In the genomic region with DNA sequence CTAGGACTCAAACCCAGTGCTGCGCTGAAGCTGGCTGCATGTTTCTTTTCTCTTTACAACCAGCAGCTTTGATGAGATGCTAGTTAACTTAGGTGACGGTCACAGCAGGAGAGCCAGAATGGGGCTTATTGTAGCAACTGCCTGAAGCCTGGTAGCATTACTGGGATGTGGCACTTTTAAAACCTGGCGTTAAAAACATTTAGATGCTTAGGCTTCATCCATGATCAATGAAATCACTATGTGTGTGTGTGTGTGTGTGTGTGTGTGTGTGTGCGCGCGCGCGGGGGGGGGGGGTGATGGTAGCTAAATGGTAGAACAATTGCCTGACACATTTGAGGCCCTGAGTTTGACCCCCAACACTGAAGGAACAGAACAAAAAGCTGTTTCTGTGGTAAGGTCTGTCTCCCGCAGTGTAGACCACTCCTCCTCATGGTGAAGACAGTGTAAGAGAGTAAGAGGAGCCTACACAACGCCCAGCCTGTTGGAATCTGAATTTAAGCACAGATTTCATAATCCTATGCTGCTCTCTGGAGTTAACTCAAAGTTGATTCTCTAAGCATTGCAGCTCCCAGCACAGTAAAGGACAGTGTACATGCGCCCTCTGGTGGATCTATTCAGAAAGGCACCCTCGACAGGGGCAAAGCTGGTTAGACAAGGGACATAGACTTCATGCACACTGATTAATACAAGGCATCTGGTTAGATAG, we compare ENCODE assay signal across 9 mouse cellular contexts. TPM values are rescaled to one million over a fixed set of nuclear protein-coding genes. Genes with fewer than 3 reads are reported as not detected.
DNase-seq lines count a peak whose midpoint lies in the region; ATAC-seq and TF ChIP-seq lines count a peak whose summit lies in the region.
"Had no signal": no experiment of that assay in that cellular context is flagged by ENCODE, and none has a peak within 500 bp of the region (broad histone marks: within the 10 kb centered on the region; RNA-seq: fewer than 3 reads in every experiment).

No protein-coding gene starts in this region.

- no peak overlapping the region for H3K27ac ChIP-seq in forebrain, embryonic 12.5 days
- H3K27ac ChIP-seq in heart, postnatal 0 days (ENCODE audit: low read depth): no peak overlapping the region
- H3K27ac ChIP-seq in liver, embryonic 14.5 days: no peak overlapping the region
- no peak overlapping the region for H3K27ac ChIP-seq in neural tube, embryonic 12.5 days

- peak; percentile 88 for ATAC-seq in forebrain, embryonic 12.5 days (ENCODE audit: low FRiP score)
- ATAC-seq in heart, postnatal 0 days (ENCODE audit: insufficient read depth, low read depth): peak; percentile 90
- ATAC-seq in liver, embryonic 14.5 days (ENCODE audit: insufficient read depth): peak; percentile 41
- ATAC-seq in neural tube, embryonic 12.5 days (ENCODE audit: low FRiP score, low read depth): peak; percentile 87

- no peaks in the 10 kb centered on the region for H3K27me3 ChIP-seq in E14TG2a.4 (ENCODE audit: insufficient read depth, low read length)
- H3K27me3 ChIP-seq in forebrain, embryonic 12.5 days: no peaks in the 10 kb centered on the region
- no peaks in the 10 kb centered on the region for H3K27me3 ChIP-seq in heart, postnatal 0 days (ENCODE audit: control insufficient read depth, insufficient read depth, low read length)
- no peaks in the 10 kb centered on the region for H3K27me3 ChIP-seq in liver, embryonic 14.5 days (ENCODE audit: control insufficient read depth, insufficient read depth, low read length)
- H3K27me3 ChIP-seq in neural tube, embryonic 12.5 days (replicated peaks): no peaks in the 10 kb centered on the region

- no peak overlapping the region for H3K4me3 ChIP-seq in E14TG2a.4 (replicated peaks; ENCODE audit: low read length)
- H3K4me3 ChIP-seq in forebrain, embryonic 12.5 days (replicated peaks): no peak overlapping the region
- H3K4me3 ChIP-seq in heart, postnatal 0 days (ENCODE audit: low read depth, low read length): no peak overlapping the region
- H3K4me3 ChIP-seq in liver, embryonic 14.5 days (ENCODE audit: insufficient read depth in 1 of 2, low read depth in 2 of 2, low read length in 2 of 2): no peak overlapping the region
- H3K4me3 ChIP-seq in neural tube, embryonic 12.5 days: no peak overlapping the region
- H3K4me3 ChIP-seq: megakaryocyte, embryonic 14.5 days had no signal

- H3K4me2 ChIP-seq in forebrain, embryonic 12.5 days: no peak overlapping the region
- no peak overlapping the region for H3K4me2 ChIP-seq in heart, postnatal 0 days (ENCODE audit: low read depth, low read length)
- H3K4me2 ChIP-seq in liver, embryonic 14.5 days (ENCODE audit: low read depth): no peak overlapping the region
- H3K4me2 ChIP-seq in neural tube, embryonic 12.5 days (replicated peaks): no peak overlapping the region

- DNase-seq in c-Kit-positive CD71-positive TER-119-positive erythroid progenitor cells, embryonic 14.5 days (ENCODE audit: low spot score): peak; percentile 54
- peak; percentile 88 for DNase-seq in heart, postnatal 0 days (ENCODE audit: low spot score)
- DNase-seq in kidney, postnatal 36 days: peak; percentile 84 to 92
- peak; percentile 34 to 41 (median 39) for DNase-seq in liver, embryonic 14.5 days (ENCODE audit: low read depth in 3 of 3, low spot score in 3 of 3)
- DNase-seq in telencephalon, adult 2 months (ENCODE audit: low read depth, low spot score): peak; percentile 66

- WGBS in forebrain, embryonic 12.5 days: 51% methylated on average over 12 of the region's 12 CpGs
- 51% methylated on average over 9 of the region's 12 CpGs for WGBS in heart, postnatal 0 days
- WGBS in liver, embryonic 14.5 days (ENCODE audit: insufficient replicate concordance): 43% methylated on average over 11 of the region's 12 CpGs
- WGBS in neural tube, embryonic 12.5 days: 51% methylated on average over 12 of the region's 12 CpGs

- H3K4me1 ChIP-seq in E14TG2a.4 (replicated peaks; ENCODE audit: low read depth, low read length): peaks cover 16% of the 10 kb centered on the region
- no peaks in the 10 kb centered on the region for H3K4me1 ChIP-seq in forebrain, embryonic 12.5 days
- no peaks in the 10 kb centered on the region for H3K4me1 ChIP-seq in heart, postnatal 0 days (ENCODE audit: control insufficient read depth, insufficient read depth)
- peaks cover 0 to 8% of the 10 kb centered on the region in 2 experiments; a peak in 1 of 4 replicates for H3K4me1 ChIP-seq in liver, embryonic 14.5 days (replicated peaks; ENCODE audit: control insufficient read depth in 2 of 2, insufficient read depth in 2 of 2, low read length in 1 of 2)
- no peaks in the 10 kb centered on the region for H3K4me1 ChIP-seq in neural tube, embryonic 12.5 days

- peaks cover 8% of the 10 kb centered on the region for H3K36me3 ChIP-seq in E14TG2a.4 (ENCODE audit: insufficient read depth, low read length)
- no peaks in the 10 kb centered on the region for H3K36me3 ChIP-seq in forebrain, embryonic 12.5 days (replicated peaks)
- no peaks in the 10 kb centered on the region for H3K36me3 ChIP-seq in heart, postnatal 0 days (replicated peaks; ENCODE audit: control insufficient read depth, insufficient read depth, low read length)
- no peaks in the 10 kb centered on the region for H3K36me3 ChIP-seq in liver, embryonic 14.5 days (replicated peaks; ENCODE audit: control insufficient read depth, insufficient read depth, low read depth)
- H3K36me3 ChIP-seq in neural tube, embryonic 12.5 days: no peaks in the 10 kb centered on the region

- peak; percentile 94 for TF ChIP-seq CTCF in E14TG2a.4 (conservative IDR thresholded peaks at IDR 0.05; ENCODE audit: low read length)
- TF ChIP-seq CTCF in heart, postnatal 0 days (IDR thresholded peaks at IDR 0.05; ENCODE audit: low read depth): peak; percentile 99
- peak; percentile 88 for TF ChIP-seq CTCF in liver, embryonic 14.5 days (IDR thresholded peaks at IDR 0.05; ENCODE audit: low read depth)

- no peaks in the 10 kb centered on the region for H3K9me3 ChIP-seq in E14TG2a.4 (ENCODE audit: low read length)
- no peaks in the 10 kb centered on the region for H3K9me3 ChIP-seq in forebrain, embryonic 12.5 days
- no peaks in the 10 kb centered on the region for H3K9me3 ChIP-seq in heart, postnatal 0 days (replicated peaks; ENCODE audit: control insufficient read depth, low read length)
- no peaks in the 10 kb centered on the region for H3K9me3 ChIP-seq in liver, embryonic 14.5 days (ENCODE audit: control insufficient read depth, low read length)
- no peaks in the 10 kb centered on the region for H3K9me3 ChIP-seq in neural tube, embryonic 12.5 days

- TF ChIP-seq EP300 in heart, postnatal 0 days (IDR thresholded peaks at IDR 0.05; ENCODE audit: low read depth): no peak
- TF ChIP-seq EP300 in liver, embryonic 14.5 days (IDR thresholded peaks at IDR 0.05; ENCODE audit: low read depth): no peak

- H3K9ac ChIP-seq in forebrain, embryonic 12.5 days: no peak overlapping the region
- no peak overlapping the region for H3K9ac ChIP-seq in heart, postnatal 0 days (replicated peaks; ENCODE audit: low read depth, low read length)
- no peak overlapping the region for H3K9ac ChIP-seq in liver, embryonic 14.5 days (replicated peaks)
- H3K9ac ChIP-seq in neural tube, embryonic 12.5 days: no peak overlapping the region

RNA-seq across cellular contexts. Expression of a gene that starts 41.8 kb away (rescaled TPM):
- 0.17 TPM in 1 of 2 replicates, not detected in the other for polyA plus RNA-seq in forebrain, embryonic 12.5 days (2016; fragmentation: Nextera tagmentation; extraction: Ambion mirVana)
- total RNA-seq in heart, postnatal 0 days (2014; rRNA removed; ENCODE audit: low replicate concordance): not detected in 2 replicates
- polyA plus RNA-seq in heart, postnatal 0 days (2015; fragmentation: Nextera tagmentation; extraction: Ambion mirVana): 0.07 and 0.12 TPM in 2 replicates
- 0.04 and 0.08 TPM in 2 replicates for polyA plus RNA-seq in liver, embryonic 14.5 days (2012; rRNA removed)
- polyA plus RNA-seq in liver, embryonic 14.5 days (2014; fragmentation: Nextera tagmentation; extraction: Ambion mirVana): 0.13 TPM in 1 of 2 replicates, not detected in the other
- 0.57 and 0.61 TPM in 2 replicates for polyA plus RNA-seq in neural tube, embryonic 12.5 days (2016; fragmentation: Nextera tagmentation; extraction: Ambion mirVana)

RNA-seq across cellular contexts. Expression of a gene that starts 53.5 kb away (rescaled TPM):
- polyA plus RNA-seq in forebrain, embryonic 12.5 days (2016; fragmentation: Nextera tagmentation; extraction: Ambion mirVana): 1.5 TPM in 2 replicates
- 1.6 TPM in 1 of 2 replicates, not detected in the other for total RNA-seq in heart, postnatal 0 days (2014; rRNA removed; ENCODE audit: low replicate concordance)
- polyA plus RNA-seq in heart, postnatal 0 days (2015; fragmentation: Nextera tagmentation; extraction: Ambion mirVana): 0.27 and 0.40 TPM in 2 replicates
- 0.30 and 0.39 TPM in 2 replicates for polyA plus RNA-seq in liver, embryonic 14.5 days (2012; rRNA removed)
- 0.37 and 0.66 TPM in 2 replicates for polyA plus RNA-seq in liver, embryonic 14.5 days (2014; fragmentation: Nextera tagmentation; extraction: Ambion mirVana)
- 1.8 and 2.2 TPM in 2 replicates for polyA plus RNA-seq in neural tube, embryonic 12.5 days (2016; fragmentation: Nextera tagmentation; extraction: Ambion mirVana)

RNA-seq across cellular contexts. Expression of a gene that starts 53.9 kb away (rescaled TPM):
- 14.1 and 14.8 TPM in 2 replicates for polyA plus RNA-seq in forebrain, embryonic 12.5 days (2016; fragmentation: Nextera tagmentation; extraction: Ambion mirVana)
- total RNA-seq in heart, postnatal 0 days (2014; rRNA removed; ENCODE audit: low replicate concordance): 70.2 and 89.1 TPM in 2 replicates
- polyA plus RNA-seq in heart, postnatal 0 days (2015; fragmentation: Nextera tagmentation; extraction: Ambion mirVana): 10.4 and 11.7 TPM in 2 replicates
- polyA plus RNA-seq in liver, embryonic 14.5 days (2012; rRNA removed): 1.9 and 2.0 TPM in 2 replicates
- 1.7 and 1.8 TPM in 2 replicates for polyA plus RNA-seq in liver, embryonic 14.5 days (2014; fragmentation: Nextera tagmentation; extraction: Ambion mirVana)
- polyA plus RNA-seq in neural tube, embryonic 12.5 days (2016; fragmentation: Nextera tagmentation; extraction: Ambion mirVana): 13.5 and 13.8 TPM in 2 replicates
